Mouse (Mus musculus): ENCODE data around the gene Grik4. TPM values are rescaled to one million over a fixed set of nuclear protein-coding genes. Genes with fewer than 3 reads are reported as not detected.

Grik4 gene
- total and polyA plus RNA-seq, 3 experiments = not detected

DNA sequence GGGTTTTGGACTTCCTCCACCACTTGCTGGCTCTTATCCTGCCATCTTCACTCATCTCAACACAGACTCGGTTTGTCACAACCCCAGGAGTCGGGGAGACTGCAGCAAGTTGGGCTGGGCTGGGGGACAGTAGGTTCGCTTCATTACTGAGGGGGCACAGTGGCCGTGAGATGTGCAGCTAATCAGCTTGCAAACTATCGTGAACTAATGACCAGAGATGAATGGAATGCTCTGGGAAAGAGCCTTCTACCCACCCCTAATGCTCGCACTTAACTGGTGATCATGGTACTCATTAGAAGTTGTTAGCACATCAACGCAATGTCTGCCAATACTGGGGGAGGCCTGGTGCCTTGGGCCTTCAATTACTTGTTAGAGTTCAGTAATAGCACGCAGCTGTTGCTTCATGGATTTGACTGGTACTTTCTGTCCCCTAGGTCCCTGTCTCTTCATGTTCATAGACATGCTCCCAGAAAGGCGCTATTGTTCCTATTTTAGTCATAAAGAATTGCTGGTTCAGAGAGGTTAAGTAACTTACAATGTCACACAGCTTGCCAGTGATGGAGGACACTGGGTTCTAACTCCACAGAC is 211.5 kb downstream of the Grik4 start:
- TF ChIP-seq PAX5 (IDR thresholded peaks at IDR 0.05; ENCODE audit: low read length) = no peak
- no peak for TF ChIP-seq MEF2A (IDR thresholded peaks at IDR 0.05; ENCODE audit: borderline replicate concordance, low read depth, low read length)
- TF ChIP-seq POLR2A (IDR thresholded peaks at IDR 0.05; ENCODE audit: low read depth, low read length) = no peak
- no peak for TF ChIP-seq MAX (IDR thresholded peaks at IDR 0.05; ENCODE audit: low read length)
- no peak for TF ChIP-seq JUN (IDR thresholded peaks at IDR 0.05; ENCODE audit: insufficient read depth, low read depth, low read length)
- TF ChIP-seq E2F4 (IDR thresholded peaks at IDR 0.05; ENCODE audit: insufficient replicate concordance, low read depth, low read length) = no peak
- no peak for TF ChIP-seq USF2 (conservative IDR thresholded peaks at IDR 0.05; ENCODE audit: low read depth, low read length)
- TF ChIP-seq ZC3H11A (IDR thresholded peaks at IDR 0.05; ENCODE audit: low read depth, low read length) = no peak
- TF ChIP-seq RCOR1 (conservative IDR thresholded peaks at IDR 0.05; ENCODE audit: low read depth, low read length) = no peak
- TF ChIP-seq ZKSCAN1 (IDR thresholded peaks at IDR 0.05; ENCODE audit: borderline replicate concordance, low read depth, low read length) = no peak
- TF ChIP-seq NRF1 (IDR thresholded peaks at IDR 0.05; ENCODE audit: low read depth, low read length) = no peak
- H3K9me3 ChIP-seq (replicated peaks; ENCODE audit: low read length) = no peaks in the 10 kb centered on the region
- no peaks in the 10 kb centered on the region for H3K4me1 ChIP-seq (ENCODE audit: control insufficient read depth in 1 of 2, insufficient read depth in 2 of 2)
- no peak for DNase-seq (ENCODE audit: extremely low read depth)
- no peak overlapping the region for H3K27ac ChIP-seq (ENCODE audit: insufficient read depth, low read depth)
- no peak overlapping the region for H3K9ac ChIP-seq (ENCODE audit: insufficient read depth, low read depth)
- in situ Hi-C loops (cut with MboI; ENCODE audit: low pct_ligation_motif_present, low pct_unique_long_range_greater_than_20kb, low sequenced_read_pairs) = no loop called here
- H3K36me3 ChIP-seq (replicated peaks in 1 of 2; ENCODE audit: control insufficient read depth in 1 of 2, insufficient read depth in 1 of 2, low read length in 1 of 2) = no peaks in the 10 kb centered on the region
- H3K4me2 ChIP-seq (ENCODE audit: insufficient read depth, low read depth, poor library complexity, severe bottlenecking) = no peak overlapping the region
- dilution Hi-C loops (cut with MboI; ENCODE audit: extremely low pct_ligation_motif_present, extremely low pct_unique_long_range_greater_than_20kb, low sequenced_read_pairs) = no loop called here
- H3K4me3 ChIP-seq (replicated peaks in 1 of 3; ENCODE audit: low read depth in 2 of 3, low read length in 2 of 3, poor library complexity in 1 of 3) = no peak overlapping the region
- H3K27me3 ChIP-seq (replicated peaks) = peaks cover 84% of the 10 kb centered on the region
- no peaks in the 10 kb centered on the region for H3K79me2 ChIP-seq (replicated peaks; ENCODE audit: control insufficient read depth, extremely low read depth, insufficient read depth, poor library complexity, severe bottlenecking)

GRCm38 (mm10) chr9:42728472-42728871 is 215.8 kb downstream of the Grik4 start:
- no peak for DNase-seq (ENCODE audit: extremely low read depth)
- dilution Hi-C loops (cut with MboI; ENCODE audit: extremely low pct_ligation_motif_present, extremely low pct_unique_long_range_greater_than_20kb, low sequenced_read_pairs) = no loop called here
- Histone ChIP-seq H3K9me3 (replicated peaks; ENCODE audit: low read length) (no peaks in the 10 kb centered on the region), H3K4me1 (ENCODE audit: control insufficient read depth in 1 of 2, insufficient read depth in 2 of 2) (no peaks in the 10 kb centered on the region), H3K27me3 (replicated peaks) (peaks cover 91% of the 10 kb centered on the region), H3K9ac (ENCODE audit: insufficient read depth, low read depth) (no peak overlapping the region), H3K4me2 (ENCODE audit: insufficient read depth, low read depth, poor library complexity, severe bottlenecking) (no peak overlapping the region), H3K36me3 (replicated peaks in 1 of 2; ENCODE audit: control insufficient read depth in 1 of 2, insufficient read depth in 1 of 2, low read length in 1 of 2) (no peaks in the 10 kb centered on the region), H3K79me2 (replicated peaks; ENCODE audit: control insufficient read depth, extremely low read depth, insufficient read depth, poor library complexity, severe bottlenecking) (no peaks in the 10 kb centered on the region), H3K4me3 (replicated peaks in 1 of 3; ENCODE audit: low read depth in 2 of 3, low read length in 2 of 3, poor library complexity in 1 of 3) (no peak overlapping the region), H3K27ac (ENCODE audit: insufficient read depth, low read depth) (no peak overlapping the region)
- in situ Hi-C loops (cut with MboI; ENCODE audit: low pct_ligation_motif_present, low pct_unique_long_range_greater_than_20kb, low sequenced_read_pairs) = no loop called here
- no peak for TF ChIP-seq MEF2A (IDR thresholded peaks at IDR 0.05; ENCODE audit: borderline replicate concordance, low read depth, low read length)
- TF ChIP-seq MAZ (IDR thresholded peaks at IDR 0.05; ENCODE audit: low read depth, low read length) = no peak
- TF ChIP-seq CTCF (conservative IDR thresholded peaks at IDR 0.05 in 1 of 2, IDR thresholded peaks at IDR 0.05 in 1 of 2; ENCODE audit: low read depth in 2 of 2, low read length in 2 of 2) = no peak

DNA sequence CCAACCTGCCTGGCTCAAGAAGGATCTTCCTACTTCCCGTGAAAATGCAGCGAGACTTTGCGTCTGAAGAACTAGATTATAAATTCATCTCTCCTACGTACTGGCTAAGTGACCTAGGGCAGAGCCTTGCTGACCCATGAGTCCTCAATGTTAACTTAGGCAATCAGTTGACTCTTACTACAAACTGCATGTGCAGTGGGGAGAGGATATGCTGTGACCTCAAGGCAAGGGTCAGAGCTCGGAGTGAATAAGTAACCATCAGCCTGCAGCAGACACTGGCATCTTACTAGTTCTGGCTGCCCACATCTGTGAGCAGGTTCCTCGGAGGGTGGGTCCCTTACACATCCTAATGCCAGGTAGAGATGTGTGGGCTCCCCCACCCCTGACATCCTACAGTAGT is 216.6 kb downstream of the Grik4 start:
- Histone ChIP-seq H3K9ac (ENCODE audit: insufficient read depth, low read depth) (no peak overlapping the region), H3K9me3 (replicated peaks; ENCODE audit: low read length) (no peaks in the 10 kb centered on the region), H3K27ac (ENCODE audit: insufficient read depth, low read depth) (no peak overlapping the region), H3K4me2 (ENCODE audit: insufficient read depth, low read depth, poor library complexity, severe bottlenecking) (no peak overlapping the region), H3K36me3 (replicated peaks in 1 of 2; ENCODE audit: control insufficient read depth in 1 of 2, insufficient read depth in 1 of 2, low read length in 1 of 2) (no peaks in the 10 kb centered on the region), H3K4me3 (replicated peaks in 1 of 3; ENCODE audit: low read depth in 2 of 3, low read length in 2 of 3, poor library complexity in 1 of 3) (no peak overlapping the region), H3K79me2 (replicated peaks; ENCODE audit: control insufficient read depth, extremely low read depth, insufficient read depth, poor library complexity, severe bottlenecking) (no peaks in the 10 kb centered on the region), H3K4me1 (ENCODE audit: control insufficient read depth in 1 of 2, insufficient read depth in 2 of 2) (0 out of 4 replicates have a peak, but pooled peaks cover 0 to 3% of the 10 kb centered on the region in 2 experiments), H3K27me3 (replicated peaks) (peaks cover 90% of the 10 kb centered on the region)
- dilution Hi-C loops (cut with MboI; ENCODE audit: extremely low pct_ligation_motif_present, extremely low pct_unique_long_range_greater_than_20kb, low sequenced_read_pairs) = no loop called here
- no peak for TF ChIP-seq POLR2AphosphoS2 (IDR thresholded peaks at IDR 0.05; ENCODE audit: low read depth, low read length)
- no peak for TF ChIP-seq KAT2A (IDR thresholded peaks at IDR 0.05; ENCODE audit: insufficient replicate concordance, low read length)
- no peak for TF ChIP-seq USF2 (conservative IDR thresholded peaks at IDR 0.05; ENCODE audit: low read depth, low read length)
- no peak for TF ChIP-seq ZC3H11A (IDR thresholded peaks at IDR 0.05; ENCODE audit: low read depth, low read length)
- TF ChIP-seq ELF1 (IDR thresholded peaks at IDR 0.05; ENCODE audit: low read depth, low read length) = no peak
- no peak for TF ChIP-seq BHLHE40 (IDR thresholded peaks at IDR 0.05; ENCODE audit: low read depth, low read length)
- TF ChIP-seq GABPA (IDR thresholded peaks at IDR 0.05; ENCODE audit: insufficient replicate concordance, low read depth, low read length) = no peak
- no peak for TF ChIP-seq SMC3 (IDR thresholded peaks at IDR 0.05; ENCODE audit: low read depth, low read length)
- TF ChIP-seq POLR2A (IDR thresholded peaks at IDR 0.05; ENCODE audit: low read depth, low read length) = no peak
- TF ChIP-seq ZMIZ1 (IDR thresholded peaks at IDR 0.05; ENCODE audit: low read depth, low read length) = no peak
- no peak for TF ChIP-seq HCFC1 (IDR thresholded peaks at IDR 0.05; ENCODE audit: low read depth, low read length)
- TF ChIP-seq MAFK (IDR thresholded peaks at IDR 0.05; ENCODE audit: insufficient replicate concordance, low read length) = no peak
- no peak for TF ChIP-seq CTCF (conservative IDR thresholded peaks at IDR 0.05 in 1 of 2, IDR thresholded peaks at IDR 0.05 in 1 of 2; ENCODE audit: low read depth in 2 of 2, low read length in 2 of 2)
- no peak for TF ChIP-seq ZNF384 (IDR thresholded peaks at IDR 0.05; ENCODE audit: low read depth, low read length)
- no peak for TF ChIP-seq EP300 (IDR thresholded peaks at IDR 0.05; ENCODE audit: low read length)
- TF ChIP-seq USF1 (IDR thresholded peaks at IDR 0.05; ENCODE audit: low read depth, low read length) = no peak
- in situ Hi-C loops (cut with MboI; ENCODE audit: low pct_ligation_motif_present, low pct_unique_long_range_greater_than_20kb, low sequenced_read_pairs) = no loop called here
- DNase-seq (ENCODE audit: extremely low read depth) = no peak

Data from CH12.LX (cell line).